Mouse (Mus musculus) CH12.LX (cell line): ENCODE measurements around the gene Islr. TPM values are rescaled to one million over a fixed set of nuclear protein-coding genes. Genes with fewer than 3 reads are reported as not detected.

ENCODE experiments used
- DNase-seq: peaks from one replicate; pipeline ENCODE4 v3.0.0-alpha.2; 2013; ENCODE audit errors: extremely low read depth
- H3K27ac ChIP-seq: 2 replicates; pipeline ENCODE4 v1.5.1; 2012; ENCODE audit warnings: low read depth, mild to moderate bottlenecking, control low read depth, moderate library complexity; ENCODE audit not compliant: insufficient read depth
- H3K27me3 ChIP-seq: replicated peaks from 2 replicates; pipeline ENCODE3; 2012; ENCODE audit warnings: inconsistent platforms
- H3K36me3 ChIP-seq, 2 experiments: replicated peaks in 1 of 2; 2 replicates each; pipeline versions ENCODE3 to v1.6.1; 2012; ENCODE audit warnings: inconsistent platforms in 1 of 2, low read length in 1 of 2, mild to moderate bottlenecking in 1 of 2, mixed read lengths in 1 of 2, moderate library complexity in 1 of 2; ENCODE audit not compliant: control insufficient read depth in 1 of 2, insufficient read depth in 1 of 2
- H3K4me1 ChIP-seq, 2 experiments: 2 replicates each; pipeline ENCODE4 v1.6.1; 2012; ENCODE audit warnings: inconsistent platforms in 1 of 2, moderate library complexity in 1 of 2; ENCODE audit not compliant: insufficient read depth in 2 of 2, control insufficient read depth in 1 of 2
- H3K4me2 ChIP-seq: 2 replicates; pipeline ENCODE4 v1.6.1; 2012; ENCODE audit warnings: low read depth, mild to moderate bottlenecking, control low read depth; ENCODE audit not compliant: poor library complexity, insufficient read depth, severe bottlenecking
- H3K4me3 ChIP-seq, 3 experiments: fragments of 150-350 bp in 1 of 3; sonication (generic) in 1 of 3; replicated peaks in 1 of 3; 2 replicates each; pipeline versions ENCODE3 to v1.5.1; 2011 to 2012; ENCODE audit warnings: low read depth in 2 of 3, low read length in 2 of 3, mild to moderate bottlenecking in 2 of 3, moderate library complexity in 2 of 3, control low read depth in 1 of 3, improper control_type of control experiment in 1 of 3, inconsistent platforms in 1 of 3, mixed read lengths in 1 of 3; ENCODE audit not compliant: poor library complexity in 1 of 3
- H3K79me2 ChIP-seq: replicated peaks from 2 replicates; pipeline ENCODE4 v1.6.1; 2012; ENCODE audit warnings: mild to moderate bottlenecking, moderate library complexity; ENCODE audit not compliant: control insufficient read depth, poor library complexity, insufficient read depth, severe bottlenecking; ENCODE audit errors: extremely low read depth
- H3K9ac ChIP-seq: 2 replicates; pipeline ENCODE4 v1.6.1; 2012; ENCODE audit warnings: low read depth, mild to moderate bottlenecking, control low read depth, moderate library complexity; ENCODE audit not compliant: insufficient read depth
- H3K9me3 ChIP-seq: replicated peaks from 2 replicates; pipeline ENCODE3; 2012; ENCODE audit warnings: low read length, inconsistent platforms, mixed read lengths
- CHD1 ChIP-seq: IDR thresholded peaks from 2 replicates; pipeline ENCODE4 v1.6.1; 2012; ENCODE audit warnings: low read depth, low read length, improper control_type of control experiment, inconsistent platforms
- CTCF ChIP-seq, 2 experiments: IDR thresholded peaks in 1 of 2; conservative IDR thresholded peaks in 1 of 2; 2 replicates each; pipeline ENCODE4 v1.5.1; 2011 to 2012; ENCODE audit warnings: low read depth in 2 of 2, low read length in 2 of 2, improper control_type of control experiment in 1 of 2, inconsistent platforms in 1 of 2, mild to moderate bottlenecking in 1 of 2, moderate library complexity in 1 of 2
- E2F4 ChIP-seq: IDR thresholded peaks from 2 replicates; pipeline ENCODE4 v1.6.1; 2011; ENCODE audit warnings: low read depth, low read length, improper control_type of control experiment; ENCODE audit not compliant: insufficient replicate concordance
- ELF1 ChIP-seq: IDR thresholded peaks from 2 replicates; pipeline ENCODE4 v1.6.1; 2014; ENCODE audit warnings: low read depth, mild to moderate bottlenecking, inconsistent platforms, low read length, improper control_type of control experiment
- EP300 ChIP-seq: IDR thresholded peaks from 2 replicates; pipeline ENCODE4 v1.6.1; 2011; ENCODE audit warnings: low read length, improper control_type of control experiment
- ETS1 ChIP-seq: conservative IDR thresholded peaks from 2 replicates; pipeline ENCODE4 v1.6.1; 2012; ENCODE audit warnings: low read depth, mild to moderate bottlenecking, inconsistent platforms, low read length, improper control_type of control experiment, moderate library complexity
- JUND ChIP-seq: conservative IDR thresholded peaks from 2 replicates; pipeline ENCODE4 v1.6.1; 2011; ENCODE audit warnings: low read depth, low read length, improper control_type of control experiment
- MAFK ChIP-seq: IDR thresholded peaks from 2 replicates; pipeline ENCODE4 v1.6.1; 2011; ENCODE audit warnings: low read length, improper control_type of control experiment; ENCODE audit not compliant: insufficient replicate concordance
- MAX ChIP-seq: IDR thresholded peaks from 2 replicates; pipeline ENCODE4 v1.6.1; 2011; ENCODE audit warnings: low read length, improper control_type of control experiment
- MAZ ChIP-seq: IDR thresholded peaks from 2 replicates; pipeline ENCODE4 v1.6.1; 2012; ENCODE audit warnings: low read depth, mild to moderate bottlenecking, inconsistent platforms, low read length, improper control_type of control experiment, moderate library complexity
- MYC ChIP-seq: IDR thresholded peaks from 2 replicates; pipeline ENCODE4 v1.6.1; 2011; ENCODE audit warnings: low read depth, mild to moderate bottlenecking, improper control_type of control experiment, low read length
- NELFE ChIP-seq: IDR thresholded peaks from 2 replicates; pipeline ENCODE4 v1.6.1; 2011; ENCODE audit warnings: low read depth, low read length, improper control_type of control experiment
- NRF1 ChIP-seq: IDR thresholded peaks from 2 replicates; pipeline ENCODE4 v1.6.1; 2014; ENCODE audit warnings: low read depth, mild to moderate bottlenecking, inconsistent platforms, low read length, improper control_type of control experiment, moderate library complexity
- PAX5 ChIP-seq: IDR thresholded peaks from 2 replicates; pipeline ENCODE4 v1.6.1; 2012; ENCODE audit warnings: low read length, inconsistent platforms, mixed read lengths
- POLR2A ChIP-seq: IDR thresholded peaks from 2 replicates; pipeline ENCODE4 v1.6.1; 2011; ENCODE audit warnings: low read depth, mild to moderate bottlenecking, improper control_type of control experiment, low read length
- RAD21 ChIP-seq: IDR thresholded peaks from 2 replicates; pipeline ENCODE4 v1.6.1; 2011; ENCODE audit warnings: low read depth, mild to moderate bottlenecking, low read length, improper control_type of control experiment, moderate library complexity
- RCOR1 ChIP-seq: conservative IDR thresholded peaks from 2 replicates; pipeline ENCODE4 v1.6.1; 2012; ENCODE audit warnings: low read depth, mild to moderate bottlenecking, inconsistent platforms, low read length, improper control_type of control experiment
- SIN3A ChIP-seq: IDR thresholded peaks from 2 replicates; pipeline ENCODE4 v1.6.1; 2012; ENCODE audit warnings: low read length, improper control_type of control experiment, inconsistent platforms
- SMC3 ChIP-seq: IDR thresholded peaks from 2 replicates; pipeline ENCODE4 v1.6.1; 2011; ENCODE audit warnings: low read depth, low read length, improper control_type of control experiment
- TBP ChIP-seq: conservative IDR thresholded peaks from 2 replicates; pipeline ENCODE4 v1.6.1; 2011; ENCODE audit warnings: low read depth, low read length, improper control_type of control experiment
- USF1 ChIP-seq: IDR thresholded peaks from 2 replicates; pipeline ENCODE4 v1.6.1; 2014; ENCODE audit warnings: low read depth, mild to moderate bottlenecking, inconsistent platforms, low read length, improper control_type of control experiment
- USF2 ChIP-seq: conservative IDR thresholded peaks from 2 replicates; pipeline ENCODE4 v1.6.1; 2011; ENCODE audit warnings: low read depth, low read length, improper control_type of control experiment
- ZC3H11A ChIP-seq: IDR thresholded peaks from 2 replicates; pipeline ENCODE4 v1.6.1; 2012; ENCODE audit warnings: low read depth, mild to moderate bottlenecking, inconsistent platforms, low read length, improper control_type of control experiment
- ZKSCAN1 ChIP-seq: IDR thresholded peaks from 2 replicates; pipeline ENCODE4 v1.6.1; 2012; ENCODE audit warnings: low read depth, inconsistent platforms, low read length, improper control_type of control experiment, borderline replicate concordance
- ZMIZ1 ChIP-seq: IDR thresholded peaks from 2 replicates; pipeline ENCODE4 v1.6.1; 2012; ENCODE audit warnings: low read depth, mild to moderate bottlenecking, inconsistent platforms, low read length, improper control_type of control experiment
- ZNF384 ChIP-seq: IDR thresholded peaks from 2 replicates; pipeline ENCODE4 v1.6.1; 2012; ENCODE audit warnings: low read depth, low read length, improper control_type of control experiment, inconsistent platforms
- dilution Hi-C: fragments of 300-500 bp; cut with MboI; formaldehyde crosslinking; loops from 2 replicates; pipeline ENCODE4 v1.14.3; 2020; ENCODE audit warnings: low sequenced_read_pairs; ENCODE audit not compliant: extremely low pct_unique_long_range_greater_than_20kb, extremely low pct_ligation_motif_present
- in situ Hi-C: fragments of 300-500 bp; cut with MboI; formaldehyde crosslinking; loops from 3 replicates; pipeline ENCODE4 v1.14.3; 2019; ENCODE audit warnings: low sequenced_read_pairs, low pct_ligation_motif_present, low pct_unique_long_range_greater_than_20kb, mixed read lengths
- polyA plus RNA-seq: library from polyadenylated mRNA; unstranded; fragments of >175 nt; gene quantifications from 2 replicates; pipeline ENCODE4 v1.2.1, GENCODE M21; 2012; ENCODE audit warnings: low read depth; ENCODE audit not compliant: insufficient read length
- total RNA-seq, 2 experiments: library from RNA; depleted of rRNA; stranded (reverse); fragments of 300-350 nt in 1 of 2; fragments of >200 nt in 1 of 2; gene quantifications; 2 replicates each; pipeline ENCODE4 v1.2.3; 2012 to 2014

Gene Islr
- total and polyA plus RNA-seq, 3 experiments = not detected

- Histone ChIP-seq H3K9ac (no peak overlapping the region), H3K79me2 (no peaks in the 10 kb centered on the region), H3K4me3 (no peak overlapping the region), H3K27ac (no peak overlapping the region), H3K36me3 (no peaks in the 10 kb centered on the region), H3K4me1 (peaks cover 12 to 50% of the 10 kb centered on the region in 2 experiments), H3K9me3 (no peaks in the 10 kb centered on the region), H3K27me3 (no peaks in the 10 kb centered on the region)
- in situ Hi-C loops = no loop called here
- dilution Hi-C loops = no loop called here
- DNase-seq = no peak
- no peak for TF ChIP-seq NRF1
- no peak for TF ChIP-seq MAZ
- TF ChIP-seq ELF1 = no peak
- TF ChIP-seq PAX5 = no peak
- TF ChIP-seq NELFE = no peak
- TF ChIP-seq TBP = no peak
- no peak for TF ChIP-seq JUND
- TF ChIP-seq, all 38 proteins: peak for 0
- H3K4me2 ChIP-seq = no peak overlapping the region
Measured at GRCm38 (mm10) chr9:58114019-58114418, 90.1 kb downstream of the Islr start.

- H3K4me1 ChIP-seq = peaks cover 12 to 50% of the 10 kb centered on the region in 2 experiments
Measured at GRCm38 (mm10) chr9:58113279-58113884, 90.7 kb downstream of the Islr start.

GRCm38 (mm10) chr9:58112866-58113278, 91.2 kb downstream of the Islr start:
- DNase-seq = no peak
- no peak overlapping the region for H3K4me2 ChIP-seq
- H3K4me1 ChIP-seq = peaks cover 12 to 50% of the 10 kb centered on the region in 2 experiments
- TF ChIP-seq E2F4 (no peak), MYC (no peak), SIN3A (no peak), CHD1 (no peak), TBP (no peak), CTCF (conservative IDR thresholded peaks at IDR 0.05 in 1 of 2, IDR thresholded peaks at IDR 0.05 in 1 of 2; ENCODE audit: low read depth in 2 of 2, low read length in 2 of 2) (no peak), USF1 (no peak), NELFE (no peak), RAD21 (no peak), SMC3 (no peak), MAFK (no peak), ZC3H11A (no peak)
- in situ Hi-C loops (no loop called here), dilution Hi-C loops (no loop called here)
- H3K4me3 ChIP-seq = no peak overlapping the region
- H3K79me2 ChIP-seq = no peaks in the 10 kb centered on the region
- H3K36me3 ChIP-seq = no peaks in the 10 kb centered on the region
- H3K9me3 ChIP-seq = no peaks in the 10 kb centered on the region
- no peak overlapping the region for H3K9ac ChIP-seq
- no peaks in the 10 kb centered on the region for H3K27me3 ChIP-seq
- no peak overlapping the region for H3K27ac ChIP-seq

More at GRCm38 (mm10) chr9:58113279-58113884, 90.7 kb downstream of the Islr start:
- H3K4me3 ChIP-seq = no peak overlapping the region
- H3K4me2 ChIP-seq = no peak overlapping the region
- no peak for DNase-seq
- no peaks in the 10 kb centered on the region for H3K36me3 ChIP-seq
- no peaks in the 10 kb centered on the region for H3K9me3 ChIP-seq
- TF ChIP-seq RAD21 (no peak), ZNF384 (no peak), ZKSCAN1 (no peak), CTCF (conservative IDR thresholded peaks at IDR 0.05 in 1 of 2, IDR thresholded peaks at IDR 0.05 in 1 of 2; ENCODE audit: low read depth in 2 of 2, low read length in 2 of 2) (no peak), RCOR1 (no peak), MYC (no peak), POLR2A (no peak), ZMIZ1 (no peak), USF2 (no peak), PAX5 (no peak), MAX (no peak), E2F4 (no peak), EP300 (no peak), ELF1 (no peak), ETS1 (no peak)
- in situ Hi-C loops (no loop called here), dilution Hi-C loops (no loop called here)
- no peak overlapping the region for H3K27ac ChIP-seq
- H3K79me2 ChIP-seq = no peaks in the 10 kb centered on the region
- no peak overlapping the region for H3K9ac ChIP-seq
- no peaks in the 10 kb centered on the region for H3K27me3 ChIP-seq
